In genomic region chr5:142854877-142855276, GRCm38 (mm10) we compare ENCODE assay signal across 8 mouse cellular contexts. TPM values are rescaled to one million over a fixed set of nuclear protein-coding genes. Genes with fewer than 3 reads are reported as not detected.
DNase-seq lines count a peak whose midpoint lies in the region; ATAC-seq and TF ChIP-seq lines count a peak whose summit lies in the region.

No protein-coding gene starts in this region.

- H3K4me1 ChIP-seq in liver, adult 2 months (ENCODE audit: control insufficient read depth, insufficient read depth, low read length): no peaks in the 10 kb centered on the region
- peaks cover 5% of the 10 kb centered on the region for H3K4me1 ChIP-seq in liver, embryonic 11.5 days (replicated peaks; ENCODE audit: control insufficient read depth, insufficient read depth, low read length)
- no peaks in the 10 kb centered on the region for H3K4me1 ChIP-seq in bone marrow macrophage, adult 2 months (ENCODE audit: control insufficient read depth, insufficient read depth, low read length)
- H3K4me1 ChIP-seq in liver, embryonic 13.5 days (replicated peaks): peaks cover 22% of the 10 kb centered on the region

- no peaks in the 10 kb centered on the region for H3K79me2 ChIP-seq in liver, adult 2 months (ENCODE audit: control insufficient read depth, insufficient read depth, low read length)

- no peak for TF ChIP-seq POLR2A in liver, adult 2 months (IDR thresholded peaks at IDR 0.05; ENCODE audit: extremely low read depth, insufficient read depth, low read length)
- TF ChIP-seq POLR2A in bone marrow macrophage, adult 2 months (IDR thresholded peaks at IDR 0.05; ENCODE audit: borderline replicate concordance, low read depth, low read length): no peak

- no peaks in the 10 kb centered on the region for H3K27me3 ChIP-seq in liver, adult 2 months (ENCODE audit: control insufficient read depth, insufficient read depth, low read length)
- no peaks in the 10 kb centered on the region for H3K27me3 ChIP-seq in liver, embryonic 11.5 days (replicated peaks; ENCODE audit: control insufficient read depth, insufficient read depth, low read length)
- H3K27me3 ChIP-seq in liver, embryonic 13.5 days: peaks cover 10% of the 10 kb centered on the region; the same call in 1 of the 2 replicates

- H3K4me3 ChIP-seq in liver, adult 2 months (ENCODE audit: insufficient read depth, low read depth, low read length): no peak overlapping the region
- no peak overlapping the region for H3K4me3 ChIP-seq in liver, embryonic 11.5 days (ENCODE audit: low read depth, low read length)
- no peak overlapping the region for H3K4me3 ChIP-seq in bone marrow macrophage, adult 2 months (ENCODE audit: insufficient read depth, low read length)
- H3K4me3 ChIP-seq in liver, embryonic 13.5 days (replicated peaks): no peak overlapping the region

- WGBS in liver, adult 2 months: 80% methylated on average over 10 of the region's 10 CpGs
- 73% methylated on average over 10 of the region's 10 CpGs for WGBS in liver, embryonic 11.5 days
- 66% methylated on average over 10 of the region's 10 CpGs for WGBS in liver, embryonic 13.5 days (ENCODE audit: insufficient replicate concordance)

- no peak overlapping the region for H3K27ac ChIP-seq in liver, adult 2 months (replicated peaks; ENCODE audit: insufficient read depth, low read depth, low read length)
- H3K27ac ChIP-seq in liver, embryonic 11.5 days (ENCODE audit: low read depth, low read length): no peak overlapping the region
- H3K27ac ChIP-seq in bone marrow macrophage, adult 2 months (ENCODE audit: insufficient read depth, low read depth, low read length): no peak overlapping the region
- no peak overlapping the region for H3K27ac ChIP-seq in liver, embryonic 13.5 days

- DNase-seq in CD4-positive, CD25-positive, alpha-beta regulatory T cell, adult 2 months (ENCODE audit: low read depth, low spot score): peak; percentile 41
- peak; percentile 32 for DNase-seq in liver, adult 2 months (ENCODE audit: extremely low read depth, low read depth, low spot score)
- DNase-seq in liver, embryonic 11.5 days (ENCODE audit: low spot score): no peak
- DNase-seq in gastrocnemius, postnatal 10 days: peak; percentile 55
- peak; percentile 29 for DNase-seq in liver, embryonic 13.5 days
- DNase-seq in ovary, postnatal 14 days (ENCODE audit: low spot score): no peak

- peak; percentile 75 for TF ChIP-seq CTCF in liver, adult 2 months (IDR thresholded peaks at IDR 0.05; ENCODE audit: low read depth, low read length)
- TF ChIP-seq CTCF in bone marrow macrophage, adult 2 months (IDR thresholded peaks at IDR 0.05; ENCODE audit: low read depth, low read length): peak; percentile 91

- 0 out of 2 replicates have a peak, but pooled peaks cover 2% of the 10 kb centered on the region for H3K9me3 ChIP-seq in liver, embryonic 11.5 days (ENCODE audit: control insufficient read depth, low read length)
- 0 out of 2 replicates have a peak, but pooled peaks cover 4% of the 10 kb centered on the region for H3K9me3 ChIP-seq in liver, embryonic 13.5 days (replicated peaks)

- H3K4me2 ChIP-seq in liver, embryonic 11.5 days: no peak overlapping the region
- no peak overlapping the region for H3K4me2 ChIP-seq in liver, embryonic 13.5 days

- H3K9ac ChIP-seq in liver, adult 2 months (ENCODE audit: low read depth, low read length): no peak overlapping the region
- H3K9ac ChIP-seq in liver, embryonic 11.5 days (ENCODE audit: low read depth, low read length): no peak overlapping the region
- no peak overlapping the region for H3K9ac ChIP-seq in liver, embryonic 13.5 days

- ATAC-seq in CD4-positive, CD25-positive, alpha-beta regulatory T cell, adult 4 months: no peak
- ATAC-seq in liver, embryonic 11.5 days (replicated peaks; ENCODE audit: low FRiP score): no peak
- ATAC-seq in liver, embryonic 13.5 days (ENCODE audit: low read depth): no peak

- no peaks in the 10 kb centered on the region for H3K36me3 ChIP-seq in liver, adult 2 months (ENCODE audit: control insufficient read depth, insufficient read depth, low read length)
- no peaks in the 10 kb centered on the region for H3K36me3 ChIP-seq in liver, embryonic 11.5 days (ENCODE audit: control insufficient read depth, insufficient read depth, low read length)
- no peaks in the 10 kb centered on the region for H3K36me3 ChIP-seq in liver, embryonic 13.5 days

RNA-seq across cellular contexts. Expression of gene Tnrc18, which starts 37.4 kb away (rescaled TPM):
- 1 to 10 TPM; 2.8 to 3.7 TPM for polyA plus RNA-seq in CD4-positive, CD25-positive, alpha-beta regulatory T cell, adult 4 months (2017; shearing (Covaris generic))
- 4.0 and 9.0 TPM in 2 replicates for total RNA-seq in liver, adult 2 months (2014; rRNA removed)
- polyA plus RNA-seq in liver, adult 2 months (2012; rRNA removed): 14.5 and 17.8 TPM in 2 replicates
- 10.9 and 11.1 TPM in 2 replicates for polyA plus RNA-seq in liver, embryonic 11.5 days (2014; fragmentation: Nextera tagmentation; extraction: Ambion mirVana)
- polyA plus RNA-seq in bone marrow macrophage, adult 2 months (2012; ENCODE audit: insufficient read depth, insufficient read length, missing spikeins): 57.3 and 64.5 TPM in 2 replicates
- total RNA-seq in gastrocnemius, postnatal 10 days (2021): 10 to 100 TPM; 44.8 to 64.7 TPM
- polyA plus RNA-seq in liver, embryonic 13.5 days (2015; fragmentation: Nextera tagmentation; extraction: Ambion mirVana): 2.4 and 2.5 TPM in 2 replicates

RNA-seq across cellular contexts. Expression of gene Fbxl18, which starts 40.3 kb away (rescaled TPM):
- 1 to 10 TPM; 3.9 to 8.6 TPM for polyA plus RNA-seq in CD4-positive, CD25-positive, alpha-beta regulatory T cell, adult 4 months (2017; shearing (Covaris generic))
- total RNA-seq in liver, adult 2 months (2014; rRNA removed): 1.5 and 2.4 TPM in 2 replicates
- 9.3 and 10.6 TPM in 2 replicates for polyA plus RNA-seq in liver, adult 2 months (2012; rRNA removed)
- 6.7 TPM in 2 replicates for polyA plus RNA-seq in liver, embryonic 11.5 days (2014; fragmentation: Nextera tagmentation; extraction: Ambion mirVana)
- polyA plus RNA-seq in bone marrow macrophage, adult 2 months (2012; ENCODE audit: insufficient read depth, insufficient read length, missing spikeins): 9.0 and 12.5 TPM in 2 replicates
- total RNA-seq in gastrocnemius, postnatal 10 days (2021): 1 to 10 TPM; 7.1 to 8.4 TPM
- 3.7 and 4.2 TPM in 2 replicates for polyA plus RNA-seq in liver, embryonic 13.5 days (2015; fragmentation: Nextera tagmentation; extraction: Ambion mirVana)

RNA-seq across cellular contexts. Expression of gene Actb, which starts 51.7 kb away (rescaled TPM):
- over 10,000 TPM; 21,144 to 46,167 TPM for polyA plus RNA-seq in CD4-positive, CD25-positive, alpha-beta regulatory T cell, adult 4 months (2017; shearing (Covaris generic))
- total RNA-seq in liver, adult 2 months (2014; rRNA removed): 726 and 988 TPM in 2 replicates
- 1,363 and 1,398 TPM in 2 replicates for polyA plus RNA-seq in liver, adult 2 months (2012; rRNA removed)
- polyA plus RNA-seq in liver, embryonic 11.5 days (2014; fragmentation: Nextera tagmentation; extraction: Ambion mirVana): 11,958 and 12,749 TPM in 2 replicates
- 8,885 and 10,895 TPM in 2 replicates for polyA plus RNA-seq in bone marrow macrophage, adult 2 months (2012; ENCODE audit: insufficient read depth, insufficient read length, missing spikeins)
- 1,000 to 10,000 TPM; 1,451 to 1,869 TPM for total RNA-seq in gastrocnemius, postnatal 10 days (2021)
- 8,250 and 9,425 TPM in 2 replicates for polyA plus RNA-seq in liver, embryonic 13.5 days (2015; fragmentation: Nextera tagmentation; extraction: Ambion mirVana)

Comparison
In these comparisons a context has a peak if more than half of its experiments do, and no peak if none do; other contexts are left out.
1. DNase-seq: peak in CD4-positive, CD25-positive, alpha-beta regulatory T cell, adult 2 months (single experiment), liver, adult 2 months (single experiment), gastrocnemius, postnatal 10 days (single experiment) and liver, embryonic 13.5 days (single experiment); none in liver, embryonic 11.5 days (single experiment) and ovary, postnatal 14 days (single experiment).